Mouse (Mus musculus) central nervous system, embryonic 18 days (tissue): ENCODE measurements around the gene Scap. TPM values are rescaled to one million over a fixed set of nuclear protein-coding genes. Genes with fewer than 3 reads are reported as not detected.

Experiments used
- polyA plus RNA-seq: library from polyadenylated mRNA; depleted of rRNA; stranded (reverse); fragments of >200 nt; gene quantifications from 2 replicates; pipeline ENCODE4 v1.2.3, GENCODE M21; 2012; rRNA removed

Gene Scap
- polyA plus RNA-seq, result 26.9 and 35.5 TPM in 2 replicates

GRCm38 (mm10) chr9:110333135-110333895 is at the start of gene Scap:
Scap (plus strand) TSS chr9:110333288.

GRCm38 (mm10) chr9:110304969-110305651 is 28.0 kb upstream of the Scap start, which contains the start of gene Elp6:
Elp6 (plus strand) TSS chr9:110305173.

DNA sequence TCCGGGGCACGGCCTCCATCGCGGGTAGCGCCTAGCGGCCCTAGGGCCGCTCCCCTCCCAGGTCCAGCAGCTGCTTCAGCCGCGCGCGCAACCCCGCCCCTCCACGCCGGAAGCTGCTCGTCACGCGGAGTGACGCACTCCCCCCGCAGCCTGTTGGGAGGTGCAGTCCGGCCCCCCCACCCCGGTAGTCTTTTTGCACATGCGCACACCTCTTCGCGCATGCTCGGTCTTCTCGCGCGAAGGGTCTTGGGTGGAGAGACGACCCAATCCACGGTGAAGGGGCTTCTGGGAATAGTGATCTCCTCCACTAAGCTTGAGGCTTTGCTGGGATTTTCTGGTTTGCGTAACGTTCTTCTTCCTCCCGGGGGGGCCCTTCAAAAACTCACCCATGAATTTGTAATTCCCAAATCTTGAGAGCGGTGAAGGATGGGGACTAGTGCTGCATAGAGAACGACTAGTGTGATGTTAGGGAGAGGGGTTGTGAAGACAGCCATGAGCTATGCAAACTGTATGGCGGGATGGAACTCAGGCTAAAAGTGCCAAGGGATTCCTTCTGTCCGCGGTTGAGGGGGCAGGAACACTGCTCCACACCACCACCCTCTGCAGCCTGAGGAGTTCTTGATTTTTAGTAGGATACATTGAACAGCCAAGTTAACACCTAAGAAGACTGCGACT is 75.1 kb downstream of the Scap start, which contains the start of gene Ptpn23:
Gene Ptpn23, minus strand, starts transcription at position 115 of the 675 bp plus-strand sequence.

DNA sequence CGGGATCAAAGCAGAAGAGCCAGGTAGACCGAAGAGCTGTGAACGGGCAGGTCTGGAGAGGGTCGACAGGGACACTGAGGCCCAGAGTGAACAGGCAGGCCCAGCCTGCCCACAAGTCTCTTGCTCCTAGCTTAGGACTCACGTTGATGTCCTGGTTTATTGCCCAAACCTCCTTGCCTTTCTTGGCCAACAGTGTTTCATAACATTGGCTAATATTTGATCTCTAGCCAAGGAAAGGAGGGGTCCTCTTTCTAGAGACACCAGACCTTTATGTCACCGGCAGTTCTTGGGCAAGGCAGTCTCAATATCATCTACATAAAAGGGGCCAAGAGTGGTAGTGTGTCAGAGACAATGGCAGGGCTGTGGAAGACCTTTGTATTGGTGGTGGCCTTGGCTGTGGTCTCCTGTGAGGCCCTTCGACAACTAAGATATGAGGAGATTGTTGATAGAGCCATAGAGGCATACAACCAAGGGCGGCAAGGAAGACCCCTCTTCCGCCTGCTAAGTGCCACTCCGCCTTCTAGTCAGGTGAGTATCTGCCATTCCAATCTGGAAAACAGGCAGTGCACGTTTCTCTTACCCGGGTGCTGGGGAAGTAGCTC is 86.5 kb downstream of the Scap start, which contains the start of gene Ngp:
Gene Ngp, plus strand, starts transcription at position 237 of the 602 bp plus-strand sequence.

Other genes starting within 250 kb of the Scap start
- 48.2 and 49.7 TPM in 2 replicates for gene Smarcc1, start 215.6 kb upstream of the Scap start, polyA plus RNA-seq
- 194 TPM in 2 replicates for gene Dhx30, start 215.5 kb upstream of the Scap start, polyA plus RNA-seq
- 267 and 276 TPM in 2 replicates for gene Cspg5, start 89.5 kb upstream of the Scap start, polyA plus RNA-seq
- 41.7 and 43.5 TPM in 2 replicates for gene Elp6, start 28.1 kb upstream of the Scap start, polyA plus RNA-seq
- 35.1 and 41.8 TPM in 2 replicates for gene Ptpn23, start 74.9 kb downstream of the Scap start, polyA plus RNA-seq
- 0.21 and 1.4 TPM in 2 replicates for gene Ngp, start 86.5 kb downstream of the Scap start, polyA plus RNA-seq
- 48.6 and 48.9 TPM in 2 replicates for gene Klhl18, start 143.4 kb downstream of the Scap start, polyA plus RNA-seq
- gene Kif9, start 143.7 kb downstream of the Scap start, polyA plus RNA-seq, result 3.6 and 4.3 TPM in 2 replicates
- 77.3 and 80.6 TPM in 2 replicates for gene Setd2, start 199.3 kb downstream of the Scap start, polyA plus RNA-seq